ENCODE assay signal across 8 mouse cellular contexts in genomic region chr6:142387755-142388271, GRCm38 (mm10). TPM values are rescaled to one million over a fixed set of nuclear protein-coding genes. Genes with fewer than 3 reads are reported as not detected.
DNase-seq lines count a peak whose midpoint lies in the region; ATAC-seq and TF ChIP-seq lines count a peak whose summit lies in the region.

No protein-coding gene starts in this region.

- peaks cover 58% of the 10 kb centered on the region for H3K79me2 ChIP-seq in MEL (ENCODE audit: control insufficient read depth, insufficient read depth, low read length, poor library complexity)

- H3K4me1 ChIP-seq in heart, embryonic 15.5 days (replicated peaks) = peaks cover 16% of the 10 kb centered on the region
- H3K4me1 ChIP-seq in MEL (ENCODE audit: control insufficient read depth in 1 of 2, insufficient read depth in 2 of 2, low read length in 2 of 2) = peaks cover 17 to 27% of the 10 kb centered on the region in 2 experiments
- peaks cover 16% of the 10 kb centered on the region for H3K4me1 ChIP-seq in forebrain, embryonic 16.5 days (replicated peaks; ENCODE audit: control insufficient read depth, insufficient read depth, low read length)
- peaks cover 21% of the 10 kb centered on the region for H3K4me1 ChIP-seq in midbrain, embryonic 10.5 days

- H3K27me3 ChIP-seq in heart, embryonic 15.5 days = no peaks in the 10 kb centered on the region
- H3K27me3 ChIP-seq in MEL (ENCODE audit: control insufficient read depth in 1 of 2, insufficient read depth in 2 of 2, low read length in 2 of 2) = no peaks in the 10 kb centered on the region
- H3K27me3 ChIP-seq in forebrain, embryonic 16.5 days (replicated peaks; ENCODE audit: control insufficient read depth, insufficient read depth, low read length) = no peaks in the 10 kb centered on the region
- no peaks in the 10 kb centered on the region for H3K27me3 ChIP-seq in midbrain, embryonic 10.5 days (ENCODE audit: low read depth, poor library complexity, severe bottlenecking)

- no peak for TF ChIP-seq RAD21 in MEL (IDR thresholded peaks at IDR 0.05; ENCODE audit: low read depth, low read length)

- no peak for DNase-seq in heart, postnatal 10 days
- DNase-seq in MEL (ENCODE audit: low read depth, low spot score) = peak; percentile 55
- DNase-seq in midbrain, embryonic 10.5 days (ENCODE audit: low spot score) = no peak
- no peak for DNase-seq in spleen, adult 12 weeks (ENCODE audit: low spot score)

- no peak for ATAC-seq in heart, embryonic 15.5 days (replicated peaks; ENCODE audit: insufficient number of reproducible peaks, insufficient read depth, low FRiP score, low read depth)
- ATAC-seq in forebrain, embryonic 16.5 days = no peak
- no peak for ATAC-seq in monocyte, adult 5-6 weeks (replicated peaks; ENCODE audit: insufficient number of reproducible peaks, low FRiP score, low TSS enrichment, poor library complexity, severe bottlenecking)
- no peak for ATAC-seq in megakaryocyte progenitor cell, adult 5-6 weeks (replicated peaks; ENCODE audit: poor library complexity)

- no peak for TF ChIP-seq EP300 in MEL (IDR thresholded peaks at IDR 0.05; ENCODE audit: low read depth in 1 of 2, low read length in 2 of 2)

- H3K4me3 ChIP-seq in heart, embryonic 15.5 days = peak overlapping the region; percentile 87
- H3K4me3 ChIP-seq in MEL (ENCODE audit: control insufficient read depth in 1 of 2, insufficient read depth in 1 of 2, low read depth in 2 of 2, low read length in 2 of 2) = peak overlapping the region; percentile 78 to 93
- peak overlapping the region; percentile 93 for H3K4me3 ChIP-seq in forebrain, embryonic 16.5 days (replicated peaks; ENCODE audit: low read length)
- peak overlapping the region; percentile 99 for H3K4me3 ChIP-seq in midbrain, embryonic 10.5 days

- no peak overlapping the region for H3K27ac ChIP-seq in heart, embryonic 15.5 days
- peak overlapping the region; percentile 39 for H3K27ac ChIP-seq in MEL (ENCODE audit: control insufficient read depth, low read depth, low read length)
- no peak overlapping the region for H3K27ac ChIP-seq in forebrain, embryonic 16.5 days (ENCODE audit: low read length)
- H3K27ac ChIP-seq in midbrain, embryonic 10.5 days (replicated peaks) = peak overlapping the region; percentile 91

- 10% methylated on average over 8 of the region's 8 CpGs for WGBS in heart, embryonic 15.5 days
- WGBS in forebrain, embryonic 16.5 days = 20% methylated on average over 8 of the region's 8 CpGs
- 24% methylated on average over 8 of the region's 8 CpGs for WGBS in midbrain, embryonic 10.5 days

- no peaks in the 10 kb centered on the region for H3K9me3 ChIP-seq in heart, embryonic 15.5 days (replicated peaks)
- H3K9me3 ChIP-seq in MEL (replicated peaks; ENCODE audit: insufficient read depth, low read length) = no peaks in the 10 kb centered on the region
- H3K9me3 ChIP-seq in forebrain, embryonic 16.5 days (ENCODE audit: control insufficient read depth, low read length) = no peaks in the 10 kb centered on the region
- H3K9me3 ChIP-seq in midbrain, embryonic 10.5 days (replicated peaks) = no peaks in the 10 kb centered on the region

- intact Hi-C loops in heart, postnatal 10 days (cut with DNase I) = loop anchor here (5.0 to 10.0 kb wide), 3 partner anchors 41 to 367 kb away; partner anchors contain the start of genes Cmas and Pyroxd1

- H3K9ac ChIP-seq in heart, embryonic 15.5 days = peak overlapping the region; percentile 88
- peak overlapping the region; percentile 92 for H3K9ac ChIP-seq in MEL (ENCODE audit: control insufficient read depth, low read depth, low read length, poor library complexity, severe bottlenecking)
- peak overlapping the region; percentile 88 for H3K9ac ChIP-seq in forebrain, embryonic 16.5 days (replicated peaks; ENCODE audit: low read depth, low read length)

- no peak for TF ChIP-seq CTCF in MEL (IDR thresholded peaks at IDR 0.05 in 2 of 3, conservative IDR thresholded peaks at IDR 0.05 in 1 of 3; ENCODE audit: control insufficient read depth in 1 of 3, insufficient read depth in 1 of 3, low read depth in 2 of 3, low read length in 3 of 3, poor library complexity in 1 of 3, severe bottlenecking in 1 of 3)

- H3K36me3 ChIP-seq in heart, embryonic 15.5 days = peaks cover 1% of the 10 kb centered on the region
- peaks cover 3 to 43% of the 10 kb centered on the region in 2 experiments for H3K36me3 ChIP-seq in MEL (ENCODE audit: control insufficient read depth in 1 of 2, insufficient read depth in 2 of 2, low read length in 2 of 2)
- H3K36me3 ChIP-seq in forebrain, embryonic 16.5 days (ENCODE audit: control insufficient read depth, insufficient read depth) = no peaks in the 10 kb centered on the region
- peaks cover 5% of the 10 kb centered on the region for H3K36me3 ChIP-seq in midbrain, embryonic 10.5 days

- TF ChIP-seq POLR2A in MEL (IDR thresholded peaks at IDR 0.05; ENCODE audit: control insufficient read depth in 1 of 2, insufficient read depth in 1 of 2, low read depth in 1 of 2, low read length in 2 of 2, poor library complexity in 1 of 2) = no peak

- H3K4me2 ChIP-seq in heart, embryonic 15.5 days = peak overlapping the region; percentile 65
- peak overlapping the region; percentile 68 for H3K4me2 ChIP-seq in forebrain, embryonic 16.5 days (ENCODE audit: low read length)

TF ChIP-seq in MEL, 35 proteins besides CTCF, POLR2A, EP300 and RAD21:
- TF ChIP-seq SIN3A (IDR thresholded peaks at IDR 0.05; ENCODE audit: low read length) = peak; percentile 51; the same call in 1 of the 2 replicates
- no peak for TF ChIP-seq HCFC1 (IDR thresholded peaks at IDR 0.05; ENCODE audit: low read depth, low read length)
- peak; percentile 88 for TF ChIP-seq ZNF384 (IDR thresholded peaks at IDR 0.05; ENCODE audit: low read depth, low read length)
- TF ChIP-seq MAX (IDR thresholded peaks at IDR 0.05; ENCODE audit: low read length) = no peak

RNA-seq across cellular contexts. Expression of gene Golt1b, which starts 0.8 kb away (rescaled TPM):
- 58.3 and 61.4 TPM in 2 replicates for polyA plus RNA-seq in heart, embryonic 15.5 days (2015; fragmentation: Nextera tagmentation; extraction: Ambion mirVana)
- 10 to 100 TPM; 22.2 to 25.1 TPM for total RNA-seq in heart, postnatal 10 days (2021)
- total RNA-seq in MEL (2012; rRNA removed) = 50.9 and 54.7 TPM in 2 replicates
- 10 to 100 TPM in 1 of 2 experiments, not detected in 1; 45.3 TPM for polyA plus RNA-seq in MEL (2012; ENCODE audit: insufficient read depth in 1 of 2, insufficient read length in 2 of 2, low read depth in 1 of 2, low replicate concordance in 2 of 2, missing spikeins in 1 of 2)
- polyA plus RNA-seq in forebrain, embryonic 16.5 days (2015; fragmentation: Nextera tagmentation; extraction: Ambion mirVana) = 86.4 and 95.3 TPM in 2 replicates
- 124 and 125 TPM in 2 replicates for polyA plus RNA-seq in midbrain, embryonic 10.5 days (2016; fragmentation: Nextera tagmentation; extraction: Ambion mirVana)
- 18.7 to 31.3 TPM (median 30.3 TPM) in 3 replicates for total RNA-seq in monocyte, adult 5-6 weeks (2017)
- 32.4 and 36.8 TPM in 2 replicates for total RNA-seq in megakaryocyte progenitor cell, adult 5-6 weeks (2015)
- total RNA-seq in megakaryocyte progenitor cell, adult 5-6 weeks (2017) = 33.1 and 40.1 TPM in 2 replicates

RNA-seq across cellular contexts. Expression of gene Recql, which starts 0.9 kb away (rescaled TPM):
- 16.2 and 19.1 TPM in 2 replicates for polyA plus RNA-seq in heart, embryonic 15.5 days (2015; fragmentation: Nextera tagmentation; extraction: Ambion mirVana)
- total RNA-seq in heart, postnatal 10 days (2021) = 10 to 100 TPM; 10.7 to 13.0 TPM
- 39.1 and 39.9 TPM in 2 replicates for total RNA-seq in MEL (2012; rRNA removed)
- 10 to 100 TPM in 1 of 2 experiments, not detected in 1; 48.4 TPM for polyA plus RNA-seq in MEL (2012; ENCODE audit: insufficient read depth in 1 of 2, insufficient read length in 2 of 2, low read depth in 1 of 2, low replicate concordance in 2 of 2, missing spikeins in 1 of 2)
- 31.8 and 35.1 TPM in 2 replicates for polyA plus RNA-seq in forebrain, embryonic 16.5 days (2015; fragmentation: Nextera tagmentation; extraction: Ambion mirVana)
- polyA plus RNA-seq in midbrain, embryonic 10.5 days (2016; fragmentation: Nextera tagmentation; extraction: Ambion mirVana) = 40.1 and 41.4 TPM in 2 replicates
- total RNA-seq in monocyte, adult 5-6 weeks (2017) = 52.8 to 60.8 TPM (median 54.6 TPM) in 3 replicates
- total RNA-seq in megakaryocyte progenitor cell, adult 5-6 weeks (2015) = 32.8 and 53.8 TPM in 2 replicates
- 43.0 and 45.4 TPM in 2 replicates for total RNA-seq in megakaryocyte progenitor cell, adult 5-6 weeks (2017)

RNA-seq across cellular contexts. Expression of gene Spx, which starts 25.4 kb away (rescaled TPM):
- polyA plus RNA-seq in heart, embryonic 15.5 days (2015; fragmentation: Nextera tagmentation; extraction: Ambion mirVana) = 0.14 and 0.32 TPM in 2 replicates
- total RNA-seq in heart, postnatal 10 days (2021) = not detected
- total RNA-seq in MEL (2012; rRNA removed) = 0.23 and 0.69 TPM in 2 replicates
- polyA plus RNA-seq in MEL (2012; ENCODE audit: insufficient read depth in 1 of 2, insufficient read length in 2 of 2, low read depth in 1 of 2, low replicate concordance in 2 of 2, missing spikeins in 1 of 2) = under 1 TPM in 1 of 2 experiments, not detected in 1; 0.67 TPM
- polyA plus RNA-seq in forebrain, embryonic 16.5 days (2015; fragmentation: Nextera tagmentation; extraction: Ambion mirVana) = 2.7 and 2.9 TPM in 2 replicates
- 0.79 and 1.6 TPM in 2 replicates for polyA plus RNA-seq in midbrain, embryonic 10.5 days (2016; fragmentation: Nextera tagmentation; extraction: Ambion mirVana)
- total RNA-seq in monocyte, adult 5-6 weeks (2017) = 0.58 TPM in 1 of 3 replicates, not detected in the others
- not detected in 2 replicates for total RNA-seq in megakaryocyte progenitor cell, adult 5-6 weeks (2015)
- not detected in 2 replicates for total RNA-seq in megakaryocyte progenitor cell, adult 5-6 weeks (2017)

RNA-seq across cellular contexts. Expression of gene Pyroxd1, which starts 42.4 kb away (rescaled TPM):
- 12.0 and 13.0 TPM in 2 replicates for polyA plus RNA-seq in heart, embryonic 15.5 days (2015; fragmentation: Nextera tagmentation; extraction: Ambion mirVana)
- total RNA-seq in heart, postnatal 10 days (2021) = 10 to 100 TPM in 1 of 2 experiments, 1 to 10 TPM in 1; 9.5 to 12.4 TPM
- total RNA-seq in MEL (2012; rRNA removed) = 6.7 and 7.5 TPM in 2 replicates
- polyA plus RNA-seq in MEL (2012; ENCODE audit: insufficient read depth in 1 of 2, insufficient read length in 2 of 2, low read depth in 1 of 2, low replicate concordance in 2 of 2, missing spikeins in 1 of 2) = 1 to 10 TPM in 1 of 2 experiments, not detected in 1; 6.5 TPM
- polyA plus RNA-seq in forebrain, embryonic 16.5 days (2015; fragmentation: Nextera tagmentation; extraction: Ambion mirVana) = 21.6 and 26.8 TPM in 2 replicates
- polyA plus RNA-seq in midbrain, embryonic 10.5 days (2016; fragmentation: Nextera tagmentation; extraction: Ambion mirVana) = 21.5 and 21.9 TPM in 2 replicates
- total RNA-seq in monocyte, adult 5-6 weeks (2017) = 22.0 to 38.2 TPM (median 30.7 TPM) in 3 replicates
- total RNA-seq in megakaryocyte progenitor cell, adult 5-6 weeks (2015) = 11.1 and 11.3 TPM in 2 replicates
- total RNA-seq in megakaryocyte progenitor cell, adult 5-6 weeks (2017) = 11.9 and 16.1 TPM in 2 replicates

Comparison
In these comparisons a context has a peak if more than half of its experiments do, and no peak if none do; other contexts are left out.
1. H3K27ac ChIP-seq: peak in MEL (single experiment) and midbrain, embryonic 10.5 days (single experiment); none in heart, embryonic 15.5 days (single experiment) and forebrain, embryonic 16.5 days (single experiment).
2. Peak in every context shown above with its lines, with median percentiles within 50 percentile points of each other: H3K4me3 ChIP-seq and H3K9ac ChIP-seq.